ENCODE assay signal across 8 mouse cellular contexts in the genomic region with DNA sequence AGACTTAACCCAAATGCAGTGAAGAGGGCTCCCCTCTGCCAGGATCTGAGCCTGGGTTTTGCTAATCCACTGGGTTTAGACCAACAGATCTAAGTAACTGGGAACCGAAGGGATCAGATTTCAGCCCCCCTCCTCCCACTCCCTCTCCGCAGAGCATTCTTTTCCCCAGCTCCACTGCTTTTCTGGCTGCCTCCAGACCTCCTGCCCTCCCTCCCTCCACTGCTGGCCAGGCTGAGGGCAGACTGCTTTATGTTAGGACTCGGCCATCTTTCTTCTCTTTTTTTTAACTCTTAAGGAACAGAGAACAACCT.
DNase-seq lines count a peak whose midpoint lies in the region; ATAC-seq lines count a peak whose summit lies in the region.

No protein-coding gene starts in this region.

- H3K27ac ChIP-seq in lung, embryonic 16.5 days (ENCODE audit: low read length) = peak overlapping the region; percentile 80
- H3K27ac ChIP-seq in intestine, embryonic 16.5 days (ENCODE audit: low read length) = peak overlapping the region; percentile 79
- peak overlapping the region; percentile 57 for H3K27ac ChIP-seq in midbrain, embryonic 14.5 days (replicated peaks; ENCODE audit: low read depth, low read length)

- peak; percentile 92 for ATAC-seq in lung, embryonic 16.5 days (ENCODE audit: low read depth)
- ATAC-seq in intestine, embryonic 16.5 days = peak; percentile 72
- peak; percentile 37; the same call in 1 of the 2 replicates for ATAC-seq in midbrain, embryonic 14.5 days (ENCODE audit: low FRiP score, low TSS enrichment)

- H3K9me3 ChIP-seq in lung, embryonic 16.5 days (ENCODE audit: control insufficient read depth, low read length) = no peaks in the 10 kb centered on the region
- H3K9me3 ChIP-seq in intestine, embryonic 16.5 days (ENCODE audit: control insufficient read depth, low read length) = no peaks in the 10 kb centered on the region
- H3K9me3 ChIP-seq in midbrain, embryonic 14.5 days (ENCODE audit: control insufficient read depth, low read length) = no peaks in the 10 kb centered on the region

- H3K36me3 ChIP-seq in lung, embryonic 16.5 days (ENCODE audit: control insufficient read depth, insufficient read depth, low read length) = peaks cover 5% of the 10 kb centered on the region; the same call in 1 of the 2 replicates
- H3K36me3 ChIP-seq in intestine, embryonic 16.5 days (ENCODE audit: control insufficient read depth, insufficient read depth, low read length) = no peaks in the 10 kb centered on the region
- H3K36me3 ChIP-seq in midbrain, embryonic 14.5 days (ENCODE audit: control insufficient read depth, insufficient read depth, low read length) = no peaks in the 10 kb centered on the region

- no peak overlapping the region for H3K9ac ChIP-seq in lung, embryonic 16.5 days (ENCODE audit: low read length)
- peak overlapping the region; percentile 36; the same call in 1 of the 2 replicates for H3K9ac ChIP-seq in intestine, embryonic 16.5 days (ENCODE audit: low read depth, low read length)
- H3K9ac ChIP-seq in midbrain, embryonic 14.5 days (replicated peaks; ENCODE audit: low read length) = no peak overlapping the region

- 2% methylated on average over 3 of the region's 3 CpGs for WGBS in lung, embryonic 16.5 days
- WGBS in intestine, embryonic 16.5 days = 14% methylated on average over 3 of the region's 3 CpGs
- 4% methylated on average over 3 of the region's 3 CpGs for WGBS in midbrain, embryonic 14.5 days

- H3K4me1 ChIP-seq in lung, embryonic 16.5 days (replicated peaks; ENCODE audit: control insufficient read depth, insufficient read depth, low read length) = peaks cover 43% of the 10 kb centered on the region
- peaks cover 41% of the 10 kb centered on the region for H3K4me1 ChIP-seq in intestine, embryonic 16.5 days (ENCODE audit: control insufficient read depth, insufficient read depth, low read length)
- H3K4me1 ChIP-seq in midbrain, embryonic 14.5 days (ENCODE audit: control insufficient read depth, insufficient read depth, low read length) = peaks cover 34% of the 10 kb centered on the region

- no peak overlapping the region for H3K4me3 ChIP-seq in lung, embryonic 16.5 days (ENCODE audit: low read length)
- H3K4me3 ChIP-seq in intestine, embryonic 16.5 days (ENCODE audit: low read length) = no peak overlapping the region
- H3K4me3 ChIP-seq in midbrain, embryonic 14.5 days (replicated peaks; ENCODE audit: low read depth, low read length) = no peak overlapping the region

- peak overlapping the region; percentile 23 for H3K4me2 ChIP-seq in lung, embryonic 16.5 days (ENCODE audit: low read depth, low read length)
- no peak overlapping the region for H3K4me2 ChIP-seq in intestine, embryonic 16.5 days (ENCODE audit: low read depth, low read length)
- no peak overlapping the region for H3K4me2 ChIP-seq in midbrain, embryonic 14.5 days (ENCODE audit: low read length)

- no peaks in the 10 kb centered on the region for H3K27me3 ChIP-seq in lung, embryonic 16.5 days (ENCODE audit: control insufficient read depth, insufficient read depth, low read depth, low read length)
- no peaks in the 10 kb centered on the region for H3K27me3 ChIP-seq in intestine, embryonic 16.5 days (replicated peaks; ENCODE audit: control insufficient read depth, insufficient read depth, low read length)
- no peaks in the 10 kb centered on the region for H3K27me3 ChIP-seq in midbrain, embryonic 14.5 days (ENCODE audit: control insufficient read depth, insufficient read depth, low read length)

- DNase-seq in lung, postnatal 25 days (ENCODE audit: low spot score) = no peak
- peak; percentile 75 for DNase-seq in fibroblast of lung, adult 2 months (ENCODE audit: low read depth)
- DNase-seq in midbrain, embryonic 14.5 days = peak; percentile 66
- no peak for DNase-seq in frontal cortex, postnatal 25 days (ENCODE audit: low spot score in 2 of 2)
- no peak for DNase-seq in urinary bladder, postnatal 36 days (ENCODE audit: low spot score in 2 of 2)
- no peak for DNase-seq in gastrocnemius, adult 18-20 months (ENCODE audit: low spot score)

Comparison
In these comparisons a context has a peak if more than half of its experiments do, and no peak if none do; other contexts are left out.
1. ATAC-seq: peak in every context shown above with its lines; median percentile 92 in lung, embryonic 16.5 days; 72 in intestine, embryonic 16.5 days; 37 in midbrain, embryonic 14.5 days.
2. DNase-seq: peak in fibroblast of lung, adult 2 months (single experiment) and midbrain, embryonic 14.5 days (single experiment); none in lung, postnatal 25 days (single experiment), frontal cortex, postnatal 25 days (0 of 2), urinary bladder, postnatal 36 days (0 of 2) and gastrocnemius, adult 18-20 months (single experiment).
3. Peak in every context shown above with its lines, with median percentiles within 50 percentile points of each other: H3K27ac ChIP-seq.